Mouse (Mus musculus): ENCODE results near the gene Rgs10.

Gene Rgs10

GRCm38 (mm10) chr7:128374156-128374555, 44.4 kb downstream of the Rgs10 start:
- no peak for DNase-seq (ENCODE audit: low read depth, low spot score)

- no peak for DNase-seq (ENCODE audit: low read depth, low spot score)
These were observed 44.8 kb downstream of the Rgs10 start for GRCm38 (mm10) chr7:128373751-128374150.

GRCm38 (mm10) chr7:128372331-128372730, 46.2 kb downstream of the Rgs10 start:
- no peak for DNase-seq (ENCODE audit: low read depth, low spot score)

GRCm38 (mm10) chr7:128369366-128369765, 49.2 kb downstream of the Rgs10 start:
- DNase-seq (ENCODE audit: low read depth, low spot score) = no peak

GRCm38 (mm10) chr7:128368828-128369227, 49.7 kb downstream of the Rgs10 start:
- no peak for DNase-seq (ENCODE audit: low read depth, low spot score)

GRCm38 (mm10) chr7:128366654-128367053, 51.9 kb downstream of the Rgs10 start:
- no peak for DNase-seq (ENCODE audit: low read depth, low spot score)

- no peak for DNase-seq (ENCODE audit: low read depth, low spot score)
These were observed 53.4 kb downstream of the Rgs10 start for GRCm38 (mm10) chr7:128365096-128365715.

- DNase-seq (ENCODE audit: low read depth, low spot score) = no peak
These were observed 54.0 kb downstream of the Rgs10 start for GRCm38 (mm10) chr7:128364526-128364925.

GRCm38 (mm10) chr7:128363806-128364205, 54.8 kb downstream of the Rgs10 start:
- no peak for DNase-seq (ENCODE audit: low read depth, low spot score)

GRCm38 (mm10) chr7:128362916-128363315, 55.6 kb downstream of the Rgs10 start:
- no peak for DNase-seq (ENCODE audit: low read depth, low spot score)

- no peak for DNase-seq (ENCODE audit: low read depth, low spot score)
These were observed 58.8 kb downstream of the Rgs10 start for GRCm38 (mm10) chr7:128359741-128360140.

- no peak for DNase-seq (ENCODE audit: low read depth, low spot score)
These were observed 59.4 kb downstream of the Rgs10 start for GRCm38 (mm10) chr7:128359164-128359563.

- no peak for DNase-seq (ENCODE audit: low read depth, low spot score)
These were observed 59.8 kb downstream of the Rgs10 start for GRCm38 (mm10) chr7:128358741-128359140.

- no peak for DNase-seq (ENCODE audit: low read depth, low spot score)
These were observed 61.4 kb downstream of the Rgs10 start for GRCm38 (mm10) chr7:128356868-128357755.

GRCm38 (mm10) chr7:128355463-128355862, 63.1 kb downstream of the Rgs10 start:
- no peak for DNase-seq (ENCODE audit: low read depth, low spot score)

GRCm38 (mm10) chr7:128352721-128353120, 65.8 kb downstream of the Rgs10 start:
- DNase-seq (ENCODE audit: low read depth, low spot score) = no peak

GRCm38 (mm10) chr7:128351176-128351575, 67.4 kb downstream of the Rgs10 start:
- DNase-seq (ENCODE audit: low read depth, low spot score) = no peak

- DNase-seq (ENCODE audit: low read depth, low spot score) = no peak
These were observed 68.2 kb downstream of the Rgs10 start for GRCm38 (mm10) chr7:128350316-128350715.

- no peak for DNase-seq (ENCODE audit: low read depth, low spot score)
These were observed 68.8 kb downstream of the Rgs10 start for GRCm38 (mm10) chr7:128349751-128350150.

- peak; percentile 16 for DNase-seq (ENCODE audit: low read depth, low spot score)
These were observed 70.0 kb downstream of the Rgs10 start for GRCm38 (mm10) chr7:128348608-128349007.

- no peak for DNase-seq (ENCODE audit: low read depth, low spot score)
These were observed 71.6 kb downstream of the Rgs10 start for GRCm38 (mm10) chr7:128346991-128347390.

- no peak for DNase-seq (ENCODE audit: low read depth, low spot score)
These were observed 72.0 kb downstream of the Rgs10 start for GRCm38 (mm10) chr7:128346522-128346921.

GRCm38 (mm10) chr7:128345691-128346090, 72.9 kb downstream of the Rgs10 start:
- DNase-seq (ENCODE audit: low read depth, low spot score) = no peak
